Mouse (Mus musculus): ENCODE measurements at regions not wholly inside any gene's neighbourhood (a gene's known extent, or its start where the extent isn't known, plus 50 kb on each side); places are given as distances from the start of the nearest gene placed in this dataset.

DNA sequence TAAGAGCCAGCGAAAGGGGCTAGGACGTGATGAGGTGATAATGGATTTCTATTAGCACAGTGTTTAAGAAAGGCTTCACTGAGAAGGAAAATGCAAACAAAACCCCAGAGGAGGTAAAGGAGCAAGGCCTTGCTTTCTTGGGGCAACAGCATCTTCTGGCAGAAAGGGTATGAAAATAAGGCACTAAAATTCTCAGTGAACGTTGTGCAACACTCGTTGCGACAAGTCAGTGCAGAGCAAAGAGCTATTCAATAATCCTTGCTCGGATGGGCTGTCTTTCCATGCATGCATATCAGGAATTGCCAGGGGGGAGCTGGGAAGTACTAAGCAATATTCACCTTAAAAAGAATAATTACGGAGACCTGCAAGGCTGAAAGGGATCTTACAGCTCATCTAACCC is 479.6 kb upstream of the 4930412O13Rik start:
- TF ChIP-seq CTCF (IDR thresholded peaks at IDR 0.05) (no peak), POLR2A (IDR thresholded peaks at IDR 0.05; ENCODE audit: insufficient read depth, low read depth, low read length) (no peak), EP300 (IDR thresholded peaks at IDR 0.05; ENCODE audit: insufficient read depth, low read depth, low read length) (no peak)

Measured in heart, adult 2 months (tissue).